Mouse (Mus musculus) limb, embryonic 14.5 days (tissue): Measurements from ENCODE around the gene A730049H05Rik. TPM values are rescaled to one million over a fixed set of nuclear protein-coding genes. Genes with fewer than 3 reads are reported as not detected.

ENCODE experiments used
- ATAC-seq: fragments of 200-750 bp; cut with Nextera tagmentation; 2 replicates; pipeline ENCODE4 v1.8.0; 2017; ENCODE audit warnings: low read depth, moderate number of reproducible peaks, moderate TSS enrichment; ENCODE audit not compliant: low FRiP score
- DNase-seq: peaks from one replicate; pipeline ENCODE4 v3.0.0-alpha.2; 2015; ENCODE audit warnings: low spot score
- H3K27ac ChIP-seq: fragments of 300-500 bp; sonication (generic); replicated peaks from 2 replicates; pipeline ENCODE4 v1.5.1; 2014; ENCODE audit warnings: low read depth, mild to moderate bottlenecking, low read length, moderate library complexity, mixed read lengths
- H3K27me3 ChIP-seq: fragments of 300-500 bp; sonication (generic); 2 replicates; pipeline ENCODE4 v1.6.1; 2014; ENCODE audit warnings: low read length, mixed read lengths; ENCODE audit not compliant: control insufficient read depth, insufficient read depth
- H3K36me3 ChIP-seq: fragments of 300-500 bp; sonication (generic); 2 replicates; pipeline ENCODE4 v1.6.1; 2014; ENCODE audit warnings: mild to moderate bottlenecking, low read length, moderate library complexity, mixed read lengths; ENCODE audit not compliant: control insufficient read depth, insufficient read depth
- H3K4me1 ChIP-seq: fragments of 300-500 bp; sonication (generic); 2 replicates; pipeline ENCODE4 v1.6.1; 2014; ENCODE audit warnings: antibody characterized with exemption, low read length, mixed read lengths; ENCODE audit not compliant: control insufficient read depth, insufficient read depth
- H3K4me2 ChIP-seq: fragments of 300-500 bp; sonication (generic); replicated peaks from 2 replicates; pipeline ENCODE4 v1.6.1; 2014; ENCODE audit warnings: low read depth, mild to moderate bottlenecking, low read length, moderate library complexity; ENCODE audit not compliant: severe bottlenecking
- H3K4me3 ChIP-seq: fragments of 300-500 bp; sonication (generic); replicated peaks from 2 replicates; pipeline ENCODE4 v1.5.1; 2014; ENCODE audit warnings: low read length
- H3K9ac ChIP-seq: fragments of 300-500 bp; sonication (generic); 2 replicates; pipeline ENCODE4 v1.6.1; 2014; ENCODE audit warnings: mild to moderate bottlenecking, low read depth, low read length, moderate library complexity; ENCODE audit not compliant: severe bottlenecking
- H3K9me3 ChIP-seq: fragments of 300-500 bp; sonication (generic); 2 replicates; pipeline ENCODE4 v1.6.1; 2016; ENCODE audit warnings: low read length; ENCODE audit not compliant: control insufficient read depth
- POLR2A ChIP-seq: fragments of 200-500 bp; IDR thresholded peaks from 2 replicates; pipeline ENCODE4 v1.8.0; 2012; ENCODE audit warnings: inconsistent platforms, mild to moderate bottlenecking, moderate library complexity, borderline replicate concordance; ENCODE audit not compliant: insufficient read depth, insufficient read length; ENCODE audit errors: extremely low read depth
- WGBS: fragments of 180-500 bp; shearing (Covaris S2); extraction: QIAGEN DNeasy Blood & Tissue Kit; methylation state at CpG from one replicate; pipeline ENCODE4 v1.1.7; 2014; 5-methylcytosine and 5-hydroxymethylcytosine counted together
- polyA plus RNA-seq, 2 experiments: library from polyadenylated mRNA; depleted of rRNA in 1 of 2; stranded (reverse) in 1 of 2; unstranded in 1 of 2; fragments of >200 nt; fragmentation: Nextera tagmentation in 1 of 2; extraction: Ambion mirVana in 1 of 2; gene quantifications; 2 replicates each; pipeline versions ENCODE4 v1.2.1 to v1.2.3; 2012 to 2014

A730049H05Rik gene
- polyA plus RNA-seq, 2 experiments, result 0.10 to 0.63 TPM

GRCm38 (mm10) chr6:92802421-92802820, 13.9 kb upstream of the A730049H05Rik start:
- Histone ChIP-seq H3K27me3 (no peaks in the 10 kb centered on the region), H3K36me3 (peaks cover 29% of the 10 kb centered on the region), H3K4me3 (no peak overlapping the region), H3K27ac (no peak overlapping the region), H3K9ac (no peak overlapping the region), H3K4me2 (no peak overlapping the region), H3K4me1 (no peaks in the 10 kb centered on the region; the same call in 1 of the 2 replicates), H3K9me3 (no peaks in the 10 kb centered on the region)
- 90% methylated on average over 11 of the region's 11 CpGs for WGBS
- TF ChIP-seq POLR2A, result no peak
- ATAC-seq, result no peak
- DNase-seq, result no peak

- Histone ChIP-seq H3K9me3 (no peaks in the 10 kb centered on the region), H3K4me1 (no peaks in the 10 kb centered on the region; the same call in 1 of the 2 replicates), H3K9ac (no peak overlapping the region), H3K27ac (no peak overlapping the region), H3K4me2 (no peak overlapping the region), H3K27me3 (no peaks in the 10 kb centered on the region), H3K36me3 (peaks cover 29% of the 10 kb centered on the region), H3K4me3 (no peak overlapping the region)
- TF ChIP-seq POLR2A, result no peak
- WGBS, result 70% methylated on average over 6 of the region's 6 CpGs
- peak; percentile 52 for DNase-seq
- ATAC-seq, result no peak
Measured at GRCm38 (mm10) chr6:92803213-92803612, 13.1 kb upstream of the A730049H05Rik start.

GRCm38 (mm10) chr6:92804254-92804971, 11.9 kb upstream of the A730049H05Rik start:
- no peak overlapping the region for H3K4me2 ChIP-seq
- 69% methylated on average over 3 of the region's 3 CpGs for whole genome bisulfite sequencing
- TF ChIP-seq POLR2A, result no peak
- no peaks in the 10 kb centered on the region for H3K9me3 ChIP-seq
- H3K36me3 ChIP-seq, result peaks cover 29% of the 10 kb centered on the region
- no peaks in the 10 kb centered on the region; the same call in 1 of the 2 replicates for H3K4me1 ChIP-seq
- no peak overlapping the region for H3K4me3 ChIP-seq
- no peak overlapping the region for H3K9ac ChIP-seq
- no peak for ATAC-seq
- DNase-seq, result no peak
- H3K27me3 ChIP-seq, result no peaks in the 10 kb centered on the region
- no peak overlapping the region for H3K27ac ChIP-seq

GRCm38 (mm10) chr6:92809818-92810217, 6.5 kb upstream of the A730049H05Rik start:
- Histone ChIP-seq H3K4me3 (no peak overlapping the region), H3K9ac (no peak overlapping the region), H3K27ac (no peak overlapping the region), H3K27me3 (no peaks in the 10 kb centered on the region), H3K36me3 (peaks cover 25% of the 10 kb centered on the region), H3K4me1 (no peaks in the 10 kb centered on the region), H3K9me3 (no peaks in the 10 kb centered on the region), H3K4me2 (no peak overlapping the region)
- no peak for TF ChIP-seq POLR2A
- 90% methylated on average over 3 of the region's 3 CpGs for WGBS
- no peak for DNase-seq
- ATAC-seq, result no peak

- Histone ChIP-seq H3K4me1 (no peaks in the 10 kb centered on the region), H3K36me3 (peaks cover 26% of the 10 kb centered on the region), H3K4me3 (no peak overlapping the region), H3K27me3 (no peaks in the 10 kb centered on the region), H3K9me3 (no peaks in the 10 kb centered on the region), H3K4me2 (no peak overlapping the region), H3K27ac (no peak overlapping the region), H3K9ac (no peak overlapping the region)
- ATAC-seq (no peak), DNase-seq (no peak)
- 80% methylated on average over 2 of the region's 2 CpGs for WGBS
- TF ChIP-seq POLR2A, result no peak
Measured at GRCm38 (mm10) chr6:92810628-92811027, 5.7 kb upstream of the A730049H05Rik start.
